Mouse (Mus musculus) midbrain, embryonic 12.5 days (tissue): ENCODE measurements around the gene Ocel1. TPM values are rescaled to one million over a fixed set of nuclear protein-coding genes. Genes with fewer than 3 reads are reported as not detected.
"Not testable (repeated sequence)": the region's sequence is repeated elsewhere in the genome, so short reads cannot be mapped to it uniquely, and the experiment has no call there.

Experiments used
- ATAC-seq: fragments of 200-750 bp; cut with Nextera tagmentation; 2 replicates; pipeline ENCODE4 v1.8.0; 2017; ENCODE audit warnings: low read depth, moderate TSS enrichment, moderate library complexity; ENCODE audit not compliant: low FRiP score
- H3K27ac ChIP-seq: fragments of 300-500 bp; sonication (generic); replicated peaks from 2 replicates; pipeline ENCODE4 v1.5.1; 2016; ENCODE audit warnings: mild to moderate bottlenecking
- H3K27me3 ChIP-seq: fragments of 300-500 bp; sonication (generic); 2 replicates; pipeline ENCODE4 v1.6.1; 2016; ENCODE audit warnings: mild to moderate bottlenecking
- H3K36me3 ChIP-seq: fragments of 300-500 bp; sonication (generic); 2 replicates; pipeline ENCODE4 v1.6.1; 2016
- H3K4me1 ChIP-seq: fragments of 300-500 bp; sonication (generic); 2 replicates; pipeline ENCODE4 v1.6.1; 2016
- H3K4me2 ChIP-seq: fragments of 300-500 bp; sonication (generic); replicated peaks from 2 replicates; pipeline ENCODE4 v1.6.1; 2016; ENCODE audit warnings: mild to moderate bottlenecking, moderate library complexity
- H3K4me3 ChIP-seq: fragments of 300-500 bp; sonication (generic); 2 replicates; pipeline ENCODE4 v1.5.1; 2016; ENCODE audit warnings: mild to moderate bottlenecking
- H3K9ac ChIP-seq: fragments of 300-500 bp; sonication (generic); replicated peaks from 2 replicates; pipeline ENCODE4 v1.6.1; 2016; ENCODE audit warnings: mild to moderate bottlenecking, moderate library complexity
- H3K9me3 ChIP-seq: fragments of 300-500 bp; sonication (generic); 2 replicates; pipeline ENCODE4 v1.6.1; 2016; ENCODE audit warnings: mild to moderate bottlenecking
- WGBS: fragments of 180-500 bp; shearing (Covaris S2); methylation state at CpG from one replicate; pipeline ENCODE4 v1.1.7; 2016; 5-methylcytosine and 5-hydroxymethylcytosine counted together
- polyA plus RNA-seq: library from polyadenylated mRNA; unstranded; fragments of >200 nt; fragmentation: Nextera tagmentation; extraction: Ambion mirVana; gene quantifications from 2 replicates; pipeline ENCODE4 v1.2.1, GENCODE M21; 2016

Gene Ocel1
- 4.5 and 6.3 TPM in 2 replicates for polyA plus RNA-seq

GRCm38 (mm10) chr8:71371236-71371848, at the start of gene Ocel1:
Gene Ocel1, plus strand, starts transcription at chr8:71371298.
- Histone ChIP-seq H3K4me2 (peak within 1 kb of the TSS; percentile 51), H3K4me3 (peak within 1 kb of the TSS; percentile 80), H3K9me3 (no peaks in the 10 kb centered on the region), H3K27ac (peak within 1 kb of the TSS; percentile 80), H3K36me3 (peaks cover 39% of the 10 kb centered on the region), H3K4me1 (peaks cover 38% of the 10 kb centered on the region), H3K9ac (peak within 1 kb of the TSS; percentile 61), H3K27me3 (peaks cover 2% of the 10 kb centered on the region; the same call in 1 of the 2 replicates)
- ATAC-seq, result peak; percentile 88
- 1% methylated on average over 68 of the region's 68 CpGs for WGBS

- no peak overlapping the region for H3K4me2 ChIP-seq
- ATAC-seq, result no peak
- no peaks in the 10 kb centered on the region for H3K27me3 ChIP-seq
- H3K9me3 ChIP-seq, result no peaks in the 10 kb centered on the region
- no peak overlapping the region for H3K4me3 ChIP-seq
- H3K4me1 ChIP-seq, result no peaks in the 10 kb centered on the region
- no peak overlapping the region for H3K27ac ChIP-seq
- WGBS, result 93% methylated on average over 3 of the region's 3 CpGs
- peaks cover 56% of the 10 kb centered on the region for H3K36me3 ChIP-seq
- H3K9ac ChIP-seq, result no peak overlapping the region
Observed at GRCm38 (mm10) chr8:71322939-71323338, 48.2 kb upstream of the Ocel1 start.

- Histone ChIP-seq H3K4me1 (no peaks in the 10 kb centered on the region), H3K36me3 (peaks cover 71% of the 10 kb centered on the region), H3K27me3 (no peaks in the 10 kb centered on the region), H3K9ac (no peak overlapping the region), H3K9me3 (no peaks in the 10 kb centered on the region), H3K27ac (no peak overlapping the region), H3K4me2 (no peak overlapping the region), H3K4me3 (no peak overlapping the region)
- ATAC-seq, result no peak
- WGBS, result 100% methylated on average over 1 of the region's 1 CpGs
Observed at GRCm38 (mm10) chr8:71324848-71325247, 46.2 kb upstream of the Ocel1 start.

- H3K27ac ChIP-seq, H3K4me2 ChIP-seq, H3K4me3 ChIP-seq, ATAC-seq, H3K9me3 ChIP-seq, H3K27me3 ChIP-seq, H3K9ac ChIP-seq, H3K4me1 ChIP-seq: not testable (repeated sequence)
- peaks cover 55% of the 10 kb centered on the region for H3K36me3 ChIP-seq
- WGBS, result 94% methylated on average over 6 of the region's 6 CpGs
Observed at GRCm38 (mm10) chr8:71337834-71338233, 33.3 kb upstream of the Ocel1 start.

- Histone ChIP-seq H3K36me3 (peaks cover 64% of the 10 kb centered on the region), H3K9ac (no peak overlapping the region)
- WGBS, result 80% methylated on average over 5 of the region's 5 CpGs
Observed at GRCm38 (mm10) chr8:71340625-71341024, 30.5 kb upstream of the Ocel1 start.

GRCm38 (mm10) chr8:71346581-71346980, 24.5 kb upstream of the Ocel1 start:
- Histone ChIP-seq H3K9me3 (no peaks in the 10 kb centered on the region), H3K4me1 (no peaks in the 10 kb centered on the region), H3K4me3 (no peak overlapping the region), H3K27ac (no peak overlapping the region), H3K4me2 (no peak overlapping the region), H3K9ac (no peak overlapping the region), H3K36me3 (peaks cover 88% of the 10 kb centered on the region), H3K27me3 (no peaks in the 10 kb centered on the region)
- WGBS, result 84% methylated on average over 1 of the region's 1 CpGs
- no peak for ATAC-seq

More at GRCm38 (mm10) chr8:71340625-71341024, 30.5 kb upstream of the Ocel1 start:
- H3K27me3 ChIP-seq, result no peaks in the 10 kb centered on the region
- no peak overlapping the region for H3K4me2 ChIP-seq
- peak; percentile 27; the same call in 1 of the 2 replicates for ATAC-seq
- H3K9me3 ChIP-seq, result no peaks in the 10 kb centered on the region
- H3K4me3 ChIP-seq, result no peak overlapping the region
- no peaks in the 10 kb centered on the region for H3K4me1 ChIP-seq
- H3K27ac ChIP-seq, result no peak overlapping the region

GRCm38 (mm10) chr8:71351117-71351516, 20.0 kb upstream of the Ocel1 start:
- no peaks in the 10 kb centered on the region for H3K4me1 ChIP-seq
- no peak overlapping the region for H3K4me3 ChIP-seq
- no peak for ATAC-seq
- H3K4me2 ChIP-seq, result no peak overlapping the region
- WGBS, result 81% methylated on average over 3 of the region's 3 CpGs
- H3K9ac ChIP-seq, result no peak overlapping the region
- peaks cover 97% of the 10 kb centered on the region for H3K36me3 ChIP-seq
- no peaks in the 10 kb centered on the region for H3K27me3 ChIP-seq
- H3K9me3 ChIP-seq, result no peaks in the 10 kb centered on the region
- no peak overlapping the region for H3K27ac ChIP-seq

GRCm38 (mm10) chr8:71351520-71351919, 19.6 kb upstream of the Ocel1 start:
- H3K36me3 ChIP-seq, result peaks cover 97% of the 10 kb centered on the region
- H3K4me3 ChIP-seq, result no peak overlapping the region
- 92% methylated on average over 1 of the region's 1 CpGs for WGBS
- no peaks in the 10 kb centered on the region for H3K9me3 ChIP-seq
- no peak overlapping the region for H3K27ac ChIP-seq
- no peak overlapping the region for H3K9ac ChIP-seq
- ATAC-seq, result no peak
- H3K4me2 ChIP-seq, result no peak overlapping the region
- no peaks in the 10 kb centered on the region for H3K27me3 ChIP-seq
- no peaks in the 10 kb centered on the region for H3K4me1 ChIP-seq

GRCm38 (mm10) chr8:71358026-71358425, 13.1 kb upstream of the Ocel1 start:
- H3K36me3 ChIP-seq, result peaks cover 85% of the 10 kb centered on the region
- H3K27me3 ChIP-seq, result no peaks in the 10 kb centered on the region
- no peak overlapping the region for H3K4me3 ChIP-seq
- no peaks in the 10 kb centered on the region for H3K4me1 ChIP-seq
- 70% methylated on average over 3 of the region's 3 CpGs for WGBS
- H3K9me3 ChIP-seq, result no peaks in the 10 kb centered on the region
- no peak for ATAC-seq
- no peak overlapping the region for H3K27ac ChIP-seq
- no peak overlapping the region for H3K4me2 ChIP-seq
- no peak overlapping the region for H3K9ac ChIP-seq

GRCm38 (mm10) chr8:71366771-71367528, 4.1 kb upstream of the Ocel1 start, which contains the start of gene Use1:
Gene Use1, plus strand, starts transcription at chr8:71366848.
- no peaks in the 10 kb centered on the region for H3K27me3 ChIP-seq
- no peaks in the 10 kb centered on the region for H3K9me3 ChIP-seq
- peak within 1 kb of the TSS; percentile 65 for H3K9ac ChIP-seq
- H3K27ac ChIP-seq, result peak within 1 kb of the TSS; percentile 81
- peaks cover 28% of the 10 kb centered on the region for H3K4me1 ChIP-seq
- under 1% methylated on average over 56 of the region's 56 CpGs for WGBS
- peak within 1 kb of the TSS; percentile 70 for H3K4me2 ChIP-seq
- ATAC-seq, result peak; percentile 70
- peaks cover 12% of the 10 kb centered on the region for H3K36me3 ChIP-seq
- H3K4me3 ChIP-seq, result peak within 1 kb of the TSS; percentile 59

- ATAC-seq, result peak; percentile 75; the same call in 1 of the 2 replicates
Observed at GRCm38 (mm10) chr8:71367529-71368176, 3.4 kb upstream of the Ocel1 start.

GRCm38 (mm10) chr8:71368366-71368765, 2.7 kb upstream of the Ocel1 start:
- Histone ChIP-seq H3K4me1 (peaks cover 28% of the 10 kb centered on the region), H3K27me3 (no peaks in the 10 kb centered on the region), H3K27ac (no peak overlapping the region), H3K9ac (peak overlapping the region; percentile 65; the same call in 1 of the 2 replicates), H3K9me3 (no peaks in the 10 kb centered on the region), H3K4me2 (peak overlapping the region; percentile 70; the same call in 1 of the 2 replicates), H3K36me3 (peaks cover 16% of the 10 kb centered on the region), H3K4me3 (peak overlapping the region; percentile 59; the same call in 1 of the 2 replicates)
- ATAC-seq, result no peak

More at GRCm38 (mm10) chr8:71367529-71368176, 3.4 kb upstream of the Ocel1 start:
- Histone ChIP-seq H3K4me3 (peak overlapping the region; percentile 59), H3K9ac (peak overlapping the region; percentile 65), H3K27ac (peak overlapping the region; percentile 81), H3K4me2 (peak overlapping the region; percentile 70), H3K36me3 (peaks cover 12% of the 10 kb centered on the region), H3K27me3 (no peaks in the 10 kb centered on the region), H3K4me1 (peaks cover 28% of the 10 kb centered on the region), H3K9me3 (no peaks in the 10 kb centered on the region)
- 53% methylated on average over 17 of the region's 17 CpGs for WGBS
